Mouse (Mus musculus) ES-E14 (cell line): ENCODE data around the gene Clstn2. TPM values are rescaled to one million over a fixed set of nuclear protein-coding genes. Genes with fewer than 3 reads are reported as not detected.

Source experiments
- DNase-seq: peaks from one replicate; pipeline ENCODE4 v3.0.0-alpha.2; 2013; ENCODE audit warnings: low read depth, low spot score
- H3K27ac ChIP-seq: 2 replicates; pipeline ENCODE4 v1.5.1; 2012; ENCODE audit warnings: low read depth, mild to moderate bottlenecking, low read length, moderate library complexity, mixed read lengths; ENCODE audit not compliant: poor library complexity, insufficient read depth, severe bottlenecking
- H3K36me3 ChIP-seq: 2 replicates; pipeline ENCODE4 v1.6.1; 2012; ENCODE audit warnings: mild to moderate bottlenecking, low read length, moderate library complexity, mixed read lengths; ENCODE audit not compliant: control insufficient read depth, poor library complexity, insufficient read depth, severe bottlenecking
- H3K4me1 ChIP-seq, 2 experiments: fragments of 150-350 bp in 1 of 2; sonication (generic) in 1 of 2; 2 replicates each; pipeline ENCODE4 v1.6.1; 2012; ENCODE audit warnings: low read length in 2 of 2, mild to moderate bottlenecking in 1 of 2, mixed read lengths in 1 of 2; ENCODE audit not compliant: control insufficient read depth in 2 of 2, insufficient read depth in 2 of 2, poor library complexity in 1 of 2
- H3K4me3 ChIP-seq, 2 experiments: fragments of 150-350 bp in 1 of 2; sonication (generic) in 1 of 2; 2 replicates each; pipeline ENCODE4 v1.5.1; 2012; ENCODE audit warnings: low read length in 2 of 2, low read depth in 1 of 2, mild to moderate bottlenecking in 1 of 2, mixed read lengths in 1 of 2; ENCODE audit not compliant: insufficient read depth in 1 of 2, poor library complexity in 1 of 2, severe bottlenecking in 1 of 2
- H3K9ac ChIP-seq: 2 replicates; pipeline ENCODE4 v1.6.1; 2012; ENCODE audit warnings: low read depth, mild to moderate bottlenecking, low read length, mixed read lengths; ENCODE audit not compliant: poor library complexity, insufficient read depth, severe bottlenecking
- H3K9me3 ChIP-seq: fragments of 150-350 bp; sonication (generic); 2 replicates; pipeline ENCODE4 v1.6.1; 2012; ENCODE audit warnings: low read depth, mild to moderate bottlenecking, low read length; ENCODE audit not compliant: control insufficient read depth, insufficient read depth
- CHD2 ChIP-seq: IDR thresholded peaks from 2 replicates; pipeline ENCODE4 v1.6.1; 2014; ENCODE audit warnings: mild to moderate bottlenecking, low read depth, low read length, inconsistent platforms
- HCFC1 ChIP-seq: IDR thresholded peaks from 2 replicates; pipeline ENCODE4 v1.6.1; 2012; ENCODE audit warnings: low read length, inconsistent platforms, borderline replicate concordance; ENCODE audit not compliant: insufficient read depth
- MAFK ChIP-seq: IDR thresholded peaks from 2 replicates; pipeline ENCODE4 v1.6.1; 2014; ENCODE audit warnings: mild to moderate bottlenecking, low read depth, low read length, inconsistent platforms; ENCODE audit not compliant: insufficient read depth
- ZC3H11A ChIP-seq: IDR thresholded peaks from 2 replicates; pipeline ENCODE4 v1.6.1; 2012; ENCODE audit warnings: low read depth, mild to moderate bottlenecking, inconsistent platforms, low read length, borderline replicate concordance
- ZNF384 ChIP-seq: IDR thresholded peaks from 2 replicates; pipeline ENCODE4 v1.6.1; 2012; ENCODE audit warnings: low read depth, low read length, inconsistent platforms
- in situ Hi-C, 2 experiments: fragments of 600-800 bp; cut with MboI; formaldehyde crosslinking; loops; one replicate each; pipeline ENCODE4 v1.15.1; 2025; ENCODE audit warnings: low sequenced_read_pairs in 2 of 2, inconsistent platforms in 1 of 2; ENCODE audit not compliant: unreplicated experiment in 2 of 2
- total RNA-seq: library from RNA; depleted of rRNA; stranded (reverse); fragments of 300-350 nt; gene quantifications from 2 replicates; pipeline ENCODE4 v1.2.3, GENCODE M21; 2012

Gene Clstn2
- total RNA-seq, 1 experiment = 0.89 TPM

DNA sequence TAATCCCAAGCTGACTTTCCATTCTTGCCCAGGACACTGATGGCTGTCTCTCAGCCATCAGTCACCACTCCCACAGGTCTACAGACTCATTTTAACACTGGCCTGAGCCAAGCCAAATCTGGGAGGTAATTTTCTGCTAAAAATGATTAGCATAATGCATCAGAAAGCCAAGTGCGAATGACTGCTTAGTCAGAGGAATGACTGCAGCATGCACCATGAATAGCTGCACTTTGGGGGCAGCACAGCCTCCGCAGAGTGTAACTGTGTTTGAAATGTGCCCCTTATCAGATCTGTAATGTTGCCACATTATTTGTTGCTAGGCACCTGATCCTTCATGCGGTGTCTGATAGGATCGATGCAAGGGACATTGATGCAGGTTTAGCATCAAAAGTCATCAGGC, 269.9 kb downstream of the Clstn2 start:
- Histone ChIP-seq H3K9me3 (no peaks in the 10 kb centered on the region), H3K4me3 (no peak overlapping the region), H3K9ac (no peak overlapping the region), H3K4me1 (no peaks in the 10 kb centered on the region), H3K36me3 (no peaks in the 10 kb centered on the region), H3K27ac (no peak overlapping the region)
- no peak for TF ChIP-seq ZNF384
- no peak for TF ChIP-seq ZC3H11A
- TF ChIP-seq CHD2 = no peak
- no peak for TF ChIP-seq HCFC1
- in situ Hi-C loops = no loop called here
- DNase-seq = no peak

DNA sequence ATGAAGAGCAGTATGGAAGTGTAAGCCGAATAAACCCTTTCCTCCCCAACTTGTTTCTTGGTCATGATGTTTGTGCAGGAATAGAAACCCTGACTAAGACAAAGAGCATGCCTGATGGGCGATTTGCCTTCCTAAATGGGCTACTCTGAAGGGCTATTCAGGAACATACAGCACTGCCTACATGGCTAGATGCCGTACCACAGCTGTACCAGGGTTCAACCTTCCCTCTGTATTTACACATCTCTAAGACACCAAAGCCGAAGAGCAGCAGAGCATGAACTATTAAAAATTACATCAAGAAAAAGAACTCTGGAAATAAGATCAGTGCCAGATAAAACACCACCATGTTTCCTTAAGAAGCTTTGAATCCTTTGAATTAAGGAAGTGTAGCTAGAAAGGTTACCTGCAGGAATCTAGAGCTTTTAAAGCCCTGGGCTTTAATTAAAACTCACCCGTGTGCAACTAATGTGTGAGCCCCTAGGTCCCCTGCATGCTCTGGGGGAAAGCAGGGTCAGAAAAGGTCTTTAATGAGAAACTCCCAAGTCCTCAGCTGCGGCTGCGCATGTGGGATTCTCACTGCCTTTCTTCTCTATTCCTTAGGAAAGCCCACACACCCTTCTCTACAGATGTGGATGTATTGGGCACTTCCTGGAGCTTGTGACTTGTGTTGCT, 277.2 kb downstream of the Clstn2 start:
- Histone ChIP-seq H3K9ac (no peak overlapping the region), H3K27ac (no peak overlapping the region), H3K4me3 (no peak overlapping the region), H3K4me1 (0 out of 4 replicates have a peak, but pooled peaks cover 0 to 2% of the 10 kb centered on the region in 2 experiments), H3K36me3 (no peaks in the 10 kb centered on the region), H3K9me3 (no peaks in the 10 kb centered on the region)
- DNase-seq = no peak
- TF ChIP-seq CHD2 (no peak), HCFC1 (no peak), ZNF384 (no peak), ZC3H11A (no peak), MAFK (no peak)
- in situ Hi-C loops = no loop called here

DNA sequence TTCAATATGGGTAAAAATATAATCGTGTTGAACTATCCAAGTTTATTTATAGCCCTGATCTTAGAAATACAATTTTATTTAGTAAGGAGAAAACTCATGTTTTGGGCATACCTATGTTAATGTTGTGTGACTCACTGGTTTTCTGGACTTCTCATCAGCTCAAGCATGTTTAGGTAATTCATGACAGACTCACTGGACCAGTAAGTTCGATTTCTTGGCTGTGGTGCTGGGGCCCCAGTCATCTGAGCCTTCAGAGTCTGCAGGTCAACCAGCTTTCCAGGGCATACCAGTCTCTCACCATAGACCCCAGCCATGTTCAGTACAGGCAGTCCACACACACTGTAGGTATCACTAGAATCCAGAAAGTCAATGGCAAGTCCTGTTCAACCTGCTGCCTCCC, 279.3 kb downstream of the Clstn2 start:
- Histone ChIP-seq H3K27ac (no peak overlapping the region), H3K9ac (no peak overlapping the region), H3K36me3 (no peaks in the 10 kb centered on the region), H3K9me3 (no peaks in the 10 kb centered on the region), H3K4me1 (0 out of 4 replicates have a peak, but pooled peaks cover 0 to 2% of the 10 kb centered on the region in 2 experiments), H3K4me3 (no peak overlapping the region)
- in situ Hi-C loops = no loop called here
- TF ChIP-seq ZNF384 (no peak), HCFC1 (no peak), ZC3H11A (no peak), MAFK (no peak), CHD2 (no peak)
- no peak for DNase-seq

DNA sequence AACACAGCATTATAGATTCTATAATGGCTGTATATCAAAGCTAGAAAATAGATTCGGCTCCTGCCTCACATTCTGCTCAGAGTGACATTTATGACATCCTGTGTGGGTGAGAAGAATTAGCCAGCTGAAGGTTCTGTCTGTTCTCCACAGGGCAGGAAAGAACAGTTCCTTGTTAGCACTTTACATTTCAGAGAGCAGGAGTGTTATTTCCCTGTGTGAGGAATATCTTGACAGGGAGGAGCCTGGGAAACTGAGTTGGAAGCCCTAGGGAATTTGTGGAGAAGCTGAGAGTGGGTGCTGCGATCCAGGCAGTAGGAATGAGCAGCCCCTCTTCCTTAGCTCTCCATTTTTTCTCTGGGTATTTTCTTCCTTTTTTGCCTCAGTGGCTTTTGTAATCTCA, 286.4 kb downstream of the Clstn2 start:
- H3K27ac ChIP-seq = no peak overlapping the region
- no peak overlapping the region for H3K4me3 ChIP-seq
- H3K9me3 ChIP-seq = no peaks in the 10 kb centered on the region
- H3K36me3 ChIP-seq = no peaks in the 10 kb centered on the region
- in situ Hi-C loops = no loop called here
- no peak overlapping the region for H3K9ac ChIP-seq
- H3K4me1 ChIP-seq = no peaks in the 10 kb centered on the region
- DNase-seq = no peak
- TF ChIP-seq ZC3H11A (no peak), ZNF384 (no peak), MAFK (no peak), HCFC1 (no peak), CHD2 (no peak)
